Mouse (Mus musculus): Measurements from ENCODE around the gene Il17f.
"Not testable (repeated sequence)": the region's sequence is repeated elsewhere in the genome, so short reads cannot be mapped to it uniquely, and the experiment has no call there.

The Il17f gene

GRCm38 (mm10) chr1:20790517-20790916 is at the start of gene Il17f:
Il17f (minus strand) TSS chr1:20790617.
- DNase-seq = not testable (repeated sequence)

GRCm38 (mm10) chr1:20839911-20840310 is 49.5 kb upstream of the Il17f start:
- DNase-seq = peak; percentile 81 to 90

- DNase-seq = no peak
Observed at GRCm38 (mm10) chr1:20836551-20837125, 46.2 kb upstream of the Il17f start.

GRCm38 (mm10) chr1:20833141-20833511 is 42.7 kb upstream of the Il17f start:
- no peak for DNase-seq

- peak in 1 of 2 experiments; percentile 7 for DNase-seq
Observed at GRCm38 (mm10) chr1:20832473-20833140, 42.2 kb upstream of the Il17f start.

- no peak for DNase-seq
Observed at GRCm38 (mm10) chr1:20830546-20830945, 40.1 kb upstream of the Il17f start.

- DNase-seq = no peak
Observed at GRCm38 (mm10) chr1:20828061-20828460, 37.6 kb upstream of the Il17f start.

- DNase-seq = no peak
Observed at GRCm38 (mm10) chr1:20825036-20825435, 34.6 kb upstream of the Il17f start.

- no peak for DNase-seq
Observed at GRCm38 (mm10) chr1:20823906-20824305, 33.5 kb upstream of the Il17f start.

DNA sequence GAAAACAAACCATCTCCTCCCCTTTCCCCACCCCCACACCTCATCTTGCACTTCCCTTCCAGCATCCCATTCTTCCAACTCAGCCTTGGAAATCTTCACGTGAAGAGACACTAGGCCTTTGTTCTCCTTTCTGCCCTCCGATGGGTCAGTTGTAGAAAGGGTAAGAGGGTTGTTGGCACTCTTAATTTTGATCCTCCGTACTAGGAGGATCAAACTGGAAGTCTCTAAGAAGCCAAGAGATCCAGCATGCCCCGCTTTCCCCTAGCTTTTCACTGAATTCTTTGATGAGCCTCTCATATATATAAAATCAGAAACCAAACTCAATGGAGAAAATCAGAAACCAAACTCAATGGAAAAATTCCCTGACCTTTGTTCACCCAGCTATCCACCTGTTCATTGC is 33.1 kb upstream of the Il17f start:
- no peak for DNase-seq

- no peak for DNase-seq
Observed at GRCm38 (mm10) chr1:20820959-20821358, 30.5 kb upstream of the Il17f start.

- DNase-seq = peak; percentile 77 to 85
Observed at GRCm38 (mm10) chr1:20819771-20820605, 29.6 kb upstream of the Il17f start, which contains the start of gene Mcm3. Mcm3 (minus strand) TSS chr1:20820312.

- no peak for DNase-seq
Observed at GRCm38 (mm10) chr1:20817596-20817995, 27.2 kb upstream of the Il17f start.

GRCm38 (mm10) chr1:20817172-20817571 is 26.8 kb upstream of the Il17f start:
- DNase-seq = no peak

- no peak for DNase-seq
Observed at GRCm38 (mm10) chr1:20814521-20814920, 24.1 kb upstream of the Il17f start.

DNA sequence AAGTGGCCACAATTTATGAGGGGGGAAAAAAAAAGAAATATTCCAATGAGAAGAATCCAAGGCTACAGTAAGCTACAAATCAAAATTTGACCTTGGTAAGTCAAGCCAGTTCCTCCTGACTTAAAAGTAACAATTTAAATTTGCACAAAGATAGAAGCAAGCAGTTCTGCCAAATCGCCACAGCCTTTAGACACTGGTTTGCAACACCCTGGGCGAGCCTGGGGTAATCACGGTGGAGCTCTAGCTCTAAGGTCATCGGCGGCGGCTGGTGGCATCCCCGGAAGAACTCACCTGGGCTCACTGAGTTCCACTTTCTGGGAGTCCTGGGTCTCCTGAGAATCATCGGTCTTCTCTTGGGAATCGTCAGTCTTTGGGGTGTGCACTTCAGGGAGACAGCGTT is 14.1 kb upstream of the Il17f start:
- DNase-seq = no peak

- DNase-seq = peak in 1 of 2 experiments; percentile 29
Observed at GRCm38 (mm10) chr1:20801682-20802390, 11.4 kb upstream of the Il17f start.

DNA sequence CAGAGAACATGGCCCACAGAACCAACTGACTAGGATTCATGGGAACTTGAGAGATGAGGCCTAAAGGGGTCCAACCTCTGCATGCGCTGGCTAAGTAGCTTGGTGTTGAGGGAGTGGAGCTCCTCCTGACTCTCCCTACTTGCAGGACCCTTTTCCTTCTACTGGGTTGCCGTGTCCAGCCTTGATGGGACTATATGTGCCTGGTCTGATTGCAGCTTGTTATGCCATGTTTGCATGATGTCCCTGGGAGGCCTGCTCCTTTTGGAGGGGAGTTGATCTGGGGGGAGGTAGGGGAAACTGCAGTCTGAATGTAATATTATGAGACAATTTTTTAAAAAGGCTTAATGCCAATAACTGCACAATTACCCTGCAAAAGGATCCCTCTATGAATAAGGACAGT is 10.9 kb upstream of the Il17f start:
- no peak for DNase-seq

DNA sequence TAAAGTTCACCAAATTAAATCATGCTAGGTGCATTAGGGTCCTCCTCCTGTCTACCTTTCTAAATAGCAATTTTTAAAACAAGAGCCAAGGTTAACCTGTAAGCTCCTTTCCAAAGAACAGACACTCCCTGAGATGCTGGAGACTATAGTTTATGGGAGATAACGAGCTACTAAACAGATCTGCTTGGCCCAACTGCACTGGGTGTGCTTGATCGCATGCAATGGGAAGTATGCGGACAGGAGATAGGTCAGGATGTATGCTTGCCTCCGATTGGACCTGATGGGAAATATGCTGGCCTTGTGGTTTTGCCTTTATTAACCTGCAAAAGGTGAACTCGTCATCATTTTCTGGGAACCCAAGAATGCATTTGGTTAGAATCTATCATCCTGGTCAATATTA is 4.8 kb upstream of the Il17f start:
- DNase-seq = no peak

- no peak for DNase-seq
Observed at GRCm38 (mm10) chr1:20794760-20795159, 4.3 kb upstream of the Il17f start.

DNA sequence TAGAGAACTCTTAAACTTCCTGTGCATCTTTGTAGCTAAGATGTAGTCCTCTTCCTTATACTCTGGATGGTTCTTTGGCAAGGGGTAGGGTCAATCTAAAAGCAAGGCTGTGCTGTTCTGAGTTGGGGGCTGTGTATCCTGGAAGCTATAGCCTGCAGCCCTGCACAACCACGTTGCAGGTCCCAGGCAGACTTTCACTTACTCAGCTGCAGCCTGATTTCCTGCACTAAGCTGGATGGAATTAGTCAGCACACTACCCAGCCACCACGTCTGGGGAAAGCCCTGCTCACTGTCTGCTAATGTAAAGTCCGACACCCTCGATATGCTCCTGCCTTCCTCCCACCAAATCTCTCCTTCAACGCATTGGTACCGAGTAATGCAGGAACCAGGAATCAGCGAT is 997 bp upstream of the Il17f start:
- no peak for DNase-seq

- DNase-seq = no peak
Observed at GRCm38 (mm10) chr1:20788419-20788818, 2.0 kb downstream of the Il17f start.

GRCm38 (mm10) chr1:20787046-20787445 is 3.4 kb downstream of the Il17f start:
- DNase-seq = no peak
